ENCODE assay signal across 13 mouse cellular contexts in genomic region chr9:106319095-106319494, GRCm38 (mm10). TPM values are rescaled to one million over a fixed set of nuclear protein-coding genes. Genes with fewer than 3 reads are reported as not detected.
DNase-seq lines count a peak whose midpoint lies in the region; ATAC-seq and TF ChIP-seq lines count a peak whose summit lies in the region.
"Had no signal": no experiment of that assay in that cellular context is flagged by ENCODE, and none has a peak within 500 bp of the region (broad histone marks: within the 10 kb centered on the region; RNA-seq: fewer than 3 reads in every experiment).

No protein-coding gene starts in this region.

- no peak for ATAC-seq in forebrain, embryonic 12.5 days (ENCODE audit: low FRiP score)
- peak; percentile 29; the same call in 1 of the 2 replicates for ATAC-seq in liver, embryonic 14.5 days (ENCODE audit: insufficient read depth)
- no peak for ATAC-seq in embryonic facial prominence, embryonic 13.5 days (ENCODE audit: insufficient number of reproducible peaks, insufficient read depth, low FRiP score, low TSS enrichment, low read depth)
- no peak for ATAC-seq in limb, embryonic 12.5 days (ENCODE audit: insufficient number of reproducible peaks, insufficient read depth, low FRiP score, low TSS enrichment, low read depth)
- no peak for ATAC-seq in megakaryocyte, adult 5-6 weeks (ENCODE audit: poor library complexity, severe bottlenecking)
- ATAC-seq: intestine, embryonic 16.5 days had no signal

- peaks cover 38% of the 10 kb centered on the region for H3K4me1 ChIP-seq in forebrain, embryonic 10.5 days
- peaks cover 4% of the 10 kb centered on the region; the same call in 1 of the 2 replicates for H3K4me1 ChIP-seq in forebrain, embryonic 12.5 days
- H3K4me1 ChIP-seq in liver, embryonic 14.5 days (replicated peaks; ENCODE audit: control insufficient read depth in 2 of 2, insufficient read depth in 2 of 2, low read length in 1 of 2), result peaks cover 0 to 6% of the 10 kb centered on the region in 2 experiments; a peak in 2 of 4 replicates
- H3K4me1 ChIP-seq in embryonic facial prominence, embryonic 13.5 days, result peaks cover 65% of the 10 kb centered on the region
- H3K4me1 ChIP-seq in limb, embryonic 12.5 days (replicated peaks), result peaks cover 50% of the 10 kb centered on the region

- no peak overlapping the region for H3K4me3 ChIP-seq in forebrain, embryonic 10.5 days
- H3K4me3 ChIP-seq in forebrain, embryonic 12.5 days (replicated peaks), result no peak overlapping the region
- no peak overlapping the region for H3K4me3 ChIP-seq in liver, embryonic 14.5 days (ENCODE audit: insufficient read depth in 1 of 2, low read depth in 2 of 2, low read length in 2 of 2)
- H3K4me3 ChIP-seq in embryonic facial prominence, embryonic 13.5 days, result no peak overlapping the region
- no peak overlapping the region for H3K4me3 ChIP-seq in limb, embryonic 12.5 days (replicated peaks)
- H3K4me3 ChIP-seq: megakaryocyte, embryonic 14.5 days; neural tube, embryonic 12.5 days had no signal

- no peaks in the 10 kb centered on the region for H3K9me3 ChIP-seq in forebrain, embryonic 10.5 days
- H3K9me3 ChIP-seq in forebrain, embryonic 12.5 days, result no peaks in the 10 kb centered on the region
- H3K9me3 ChIP-seq in liver, embryonic 14.5 days (ENCODE audit: control insufficient read depth, low read length), result no peaks in the 10 kb centered on the region
- no peaks in the 10 kb centered on the region for H3K9me3 ChIP-seq in embryonic facial prominence, embryonic 13.5 days
- no peaks in the 10 kb centered on the region for H3K9me3 ChIP-seq in limb, embryonic 12.5 days
- H3K9me3 ChIP-seq: megakaryocyte, embryonic 14.5 days; neural tube, embryonic 12.5 days had no signal

- H3K4me2 ChIP-seq in forebrain, embryonic 12.5 days, result no peak overlapping the region
- no peak overlapping the region for H3K4me2 ChIP-seq in liver, embryonic 14.5 days (ENCODE audit: low read depth)
- H3K4me2 ChIP-seq in embryonic facial prominence, embryonic 13.5 days, result no peak overlapping the region
- H3K4me2 ChIP-seq in limb, embryonic 12.5 days, result no peak overlapping the region
- H3K4me2 ChIP-seq: neural tube, embryonic 12.5 days had no signal

- no peaks in the 10 kb centered on the region for H3K27me3 ChIP-seq in forebrain, embryonic 10.5 days (ENCODE audit: poor library complexity, severe bottlenecking)
- H3K27me3 ChIP-seq in forebrain, embryonic 12.5 days, result no peaks in the 10 kb centered on the region
- H3K27me3 ChIP-seq in liver, embryonic 14.5 days (ENCODE audit: control insufficient read depth, insufficient read depth, low read length), result no peaks in the 10 kb centered on the region
- no peaks in the 10 kb centered on the region for H3K27me3 ChIP-seq in embryonic facial prominence, embryonic 13.5 days
- no peaks in the 10 kb centered on the region for H3K27me3 ChIP-seq in limb, embryonic 12.5 days
- H3K27me3 ChIP-seq: neural tube, embryonic 12.5 days had no signal

- WGBS in forebrain, embryonic 10.5 days, result 68% methylated on average over 2 of the region's 2 CpGs
- 75% methylated on average over 2 of the region's 2 CpGs for WGBS in forebrain, embryonic 12.5 days
- 52% methylated on average over 2 of the region's 2 CpGs for WGBS in liver, embryonic 14.5 days (ENCODE audit: insufficient replicate concordance)
- WGBS in embryonic facial prominence, embryonic 13.5 days, result 32% methylated on average over 2 of the region's 2 CpGs
- WGBS in limb, embryonic 12.5 days, result 64% methylated on average over 2 of the region's 2 CpGs

- H3K36me3 ChIP-seq in forebrain, embryonic 10.5 days (replicated peaks), result peaks cover 22% of the 10 kb centered on the region
- no peaks in the 10 kb centered on the region for H3K36me3 ChIP-seq in forebrain, embryonic 12.5 days (replicated peaks)
- no peaks in the 10 kb centered on the region for H3K36me3 ChIP-seq in liver, embryonic 14.5 days (replicated peaks; ENCODE audit: control insufficient read depth, insufficient read depth, low read depth)
- 0 out of 2 replicates have a peak, but pooled peaks cover 6% of the 10 kb centered on the region for H3K36me3 ChIP-seq in embryonic facial prominence, embryonic 13.5 days
- no peaks in the 10 kb centered on the region; the same call in 1 of the 2 replicates for H3K36me3 ChIP-seq in limb, embryonic 12.5 days
- H3K36me3 ChIP-seq: neural tube, embryonic 12.5 days had no signal

- no peak for TF ChIP-seq CTCF in liver, embryonic 14.5 days (IDR thresholded peaks at IDR 0.05; ENCODE audit: low read depth)

- no peak for TF ChIP-seq EP300 in liver, embryonic 14.5 days (IDR thresholded peaks at IDR 0.05; ENCODE audit: low read depth)

- H3K9ac ChIP-seq in forebrain, embryonic 12.5 days, result no peak overlapping the region
- H3K9ac ChIP-seq in liver, embryonic 14.5 days (replicated peaks), result no peak overlapping the region
- H3K9ac ChIP-seq in embryonic facial prominence, embryonic 13.5 days, result no peak overlapping the region
- H3K9ac ChIP-seq in limb, embryonic 12.5 days (replicated peaks), result no peak overlapping the region
- H3K9ac ChIP-seq: neural tube, embryonic 12.5 days had no signal

- no peak for DNase-seq in forebrain, embryonic 10.5 days (ENCODE audit: extremely low spot score, low spot score)
- no peak for DNase-seq in liver, embryonic 14.5 days (ENCODE audit: low read depth in 3 of 3, low spot score in 3 of 3)
- DNase-seq in liver, result no peak
- no peak for DNase-seq in cerebellum, adult 11 months
- DNase-seq: gastrocnemius, postnatal 36 days; right cerebral cortex, postnatal 14 days had no signal

- H3K27ac ChIP-seq in forebrain, embryonic 10.5 days, result 0 out of 2 replicates have a peak overlapping the region, but pooled peaks have one; percentile 1
- no peak overlapping the region for H3K27ac ChIP-seq in forebrain, embryonic 12.5 days
- no peak overlapping the region for H3K27ac ChIP-seq in liver, embryonic 14.5 days
- H3K27ac ChIP-seq in embryonic facial prominence, embryonic 13.5 days, result peak overlapping the region; percentile 65; the same call in 1 of the 2 replicates
- peak overlapping the region; percentile 36; the same call in 1 of the 2 replicates for H3K27ac ChIP-seq in limb, embryonic 12.5 days
- H3K27ac ChIP-seq: neural tube, embryonic 12.5 days had no signal

RNA-seq across cellular contexts. Expression of gene Poc1a, which starts 38.2 kb away (rescaled TPM):
- polyA plus RNA-seq in forebrain, embryonic 10.5 days (2016; fragmentation: Nextera tagmentation; extraction: Ambion mirVana), result 42.7 and 46.4 TPM in 2 replicates
- 23.4 and 23.8 TPM in 2 replicates for polyA plus RNA-seq in forebrain, embryonic 12.5 days (2016; fragmentation: Nextera tagmentation; extraction: Ambion mirVana)
- 17.8 and 18.5 TPM in 2 replicates for polyA plus RNA-seq in liver, embryonic 14.5 days (2012; rRNA removed)
- polyA plus RNA-seq in liver, embryonic 14.5 days (2014; fragmentation: Nextera tagmentation; extraction: Ambion mirVana), result 21.4 and 23.7 TPM in 2 replicates
- polyA plus RNA-seq in embryonic facial prominence, embryonic 13.5 days (2015; fragmentation: Nextera tagmentation; extraction: Ambion mirVana), result 22.9 and 26.0 TPM in 2 replicates
- polyA plus RNA-seq in limb, embryonic 12.5 days (2016; fragmentation: Nextera tagmentation; extraction: Ambion mirVana), result 30.3 and 31.5 TPM in 2 replicates
- 26.7 and 37.1 TPM in 2 replicates for total RNA-seq in megakaryocyte, adult 5-6 weeks (2015)
- 15.7 and 23.1 TPM in 2 replicates for total RNA-seq in megakaryocyte, adult 5-6 weeks (2017)

RNA-seq across cellular contexts. Expression of gene Dusp7, which starts 49.3 kb away (rescaled TPM):
- polyA plus RNA-seq in forebrain, embryonic 10.5 days (2016; fragmentation: Nextera tagmentation; extraction: Ambion mirVana), result 17.6 and 18.9 TPM in 2 replicates
- 12.1 and 16.3 TPM in 2 replicates for polyA plus RNA-seq in forebrain, embryonic 12.5 days (2016; fragmentation: Nextera tagmentation; extraction: Ambion mirVana)
- polyA plus RNA-seq in liver, embryonic 14.5 days (2012; rRNA removed), result 8.2 and 10.0 TPM in 2 replicates
- 4.4 and 4.5 TPM in 2 replicates for polyA plus RNA-seq in liver, embryonic 14.5 days (2014; fragmentation: Nextera tagmentation; extraction: Ambion mirVana)
- polyA plus RNA-seq in embryonic facial prominence, embryonic 13.5 days (2015; fragmentation: Nextera tagmentation; extraction: Ambion mirVana), result 40.3 and 40.6 TPM in 2 replicates
- polyA plus RNA-seq in limb, embryonic 12.5 days (2016; fragmentation: Nextera tagmentation; extraction: Ambion mirVana), result 53.7 and 58.9 TPM in 2 replicates
- 71.0 and 83.1 TPM in 2 replicates for total RNA-seq in megakaryocyte, adult 5-6 weeks (2015)
- total RNA-seq in megakaryocyte, adult 5-6 weeks (2017), result 28.1 and 35.0 TPM in 2 replicates

Comparison
In these comparisons a context has a peak if more than half of its experiments do, and no peak if none do; other contexts are left out.
1. H3K27ac ChIP-seq: peak in forebrain, embryonic 10.5 days (single experiment), embryonic facial prominence, embryonic 13.5 days (single experiment) and limb, embryonic 12.5 days (single experiment); none in forebrain, embryonic 12.5 days (single experiment) and liver, embryonic 14.5 days (single experiment).